Mouse (Mus musculus) forebrain, embryonic 13.5 days (tissue): ENCODE results near the gene Islr2. TPM values are rescaled to one million over a fixed set of nuclear protein-coding genes. Genes with fewer than 3 reads are reported as not detected.

ENCODE experiments used
- ATAC-seq: fragments of 200-750 bp; cut with Nextera tagmentation; 2 replicates; pipeline ENCODE4 v1.8.0; 2017
- H3K27ac ChIP-seq: fragments of 300-500 bp; sonication (generic); 2 replicates; pipeline ENCODE4 v1.5.1; 2015; ENCODE audit warnings: inconsistent platforms, mild to moderate bottlenecking, moderate library complexity
- H3K27me3 ChIP-seq: fragments of 300-500 bp; sonication (generic); 2 replicates; pipeline ENCODE4 v1.6.1; 2015; ENCODE audit warnings: mild to moderate bottlenecking, inconsistent platforms
- H3K36me3 ChIP-seq: fragments of 300-500 bp; sonication (generic); 2 replicates; pipeline ENCODE4 v1.6.1; 2015; ENCODE audit warnings: mild to moderate bottlenecking, inconsistent platforms; ENCODE audit not compliant: poor library complexity, severe bottlenecking
- H3K4me1 ChIP-seq: fragments of 300-500 bp; sonication (generic); 2 replicates; pipeline ENCODE4 v1.6.1; 2015; ENCODE audit warnings: inconsistent platforms
- H3K4me2 ChIP-seq: fragments of 300-500 bp; sonication (generic); 2 replicates; pipeline ENCODE4 v1.6.1; 2015; ENCODE audit warnings: inconsistent platforms, mild to moderate bottlenecking, moderate library complexity
- H3K4me3 ChIP-seq: fragments of 300-500 bp; sonication (generic); 2 replicates; pipeline ENCODE4 v1.5.1; 2015; ENCODE audit warnings: mild to moderate bottlenecking, inconsistent platforms
- H3K9ac ChIP-seq: fragments of 300-500 bp; sonication (generic); 2 replicates; pipeline ENCODE4 v1.6.1; 2015; ENCODE audit warnings: mild to moderate bottlenecking, inconsistent platforms
- H3K9me3 ChIP-seq: fragments of 300-500 bp; sonication (generic); replicated peaks from 2 replicates; pipeline ENCODE4 v1.6.1; 2016; ENCODE audit warnings: inconsistent platforms
- WGBS: fragments of 180-500 bp; shearing (Covaris S2); methylation state at CpG from one replicate; pipeline ENCODE4 v1.1.7; 2015; 5-methylcytosine and 5-hydroxymethylcytosine counted together
- microRNA-seq: library from miRNA; unstranded; fragments of <30 nt; microRNA quantifications from one replicate; pipeline ENCODE4, GENCODE M21; 2016
- polyA plus RNA-seq: library from polyadenylated mRNA; unstranded; fragments of >200 nt; fragmentation: Nextera tagmentation; extraction: Ambion mirVana; gene quantifications from 2 replicates; pipeline ENCODE4 v1.2.1, GENCODE M21; 2015

Gene Islr2
- polyA plus RNA-seq, 1 experiment from 2014 or later: 50.1 TPM

GRCm38 (mm10) chr9:58157838-58158237, 46.3 kb downstream of the Islr2 start:
- H3K4me2 ChIP-seq: no peak overlapping the region
- H3K4me1 ChIP-seq: peaks cover 28% of the 10 kb centered on the region
- ATAC-seq: no peak
- 88% methylated on average over 13 of the region's 13 CpGs for WGBS
- H3K27me3 ChIP-seq: no peaks in the 10 kb centered on the region
- no peak overlapping the region for H3K9ac ChIP-seq
- no peaks in the 10 kb centered on the region for H3K9me3 ChIP-seq
- H3K27ac ChIP-seq: no peak overlapping the region
- no peaks in the 10 kb centered on the region for H3K36me3 ChIP-seq
- no peak overlapping the region for H3K4me3 ChIP-seq

- WGBS: 90% methylated on average over 22 of the region's 22 CpGs
- Histone ChIP-seq H3K9me3 (no peaks in the 10 kb centered on the region), H3K27ac (no peak overlapping the region), H3K36me3 (no peaks in the 10 kb centered on the region), H3K27me3 (no peaks in the 10 kb centered on the region), H3K4me3 (no peak overlapping the region), H3K9ac (no peak overlapping the region), H3K4me1 (peaks cover 28% of the 10 kb centered on the region), H3K4me2 (no peak overlapping the region)
- no peak for ATAC-seq
These were observed 47.1 kb downstream of the Islr2 start for GRCm38 (mm10) chr9:58156819-58157560.

DNA sequence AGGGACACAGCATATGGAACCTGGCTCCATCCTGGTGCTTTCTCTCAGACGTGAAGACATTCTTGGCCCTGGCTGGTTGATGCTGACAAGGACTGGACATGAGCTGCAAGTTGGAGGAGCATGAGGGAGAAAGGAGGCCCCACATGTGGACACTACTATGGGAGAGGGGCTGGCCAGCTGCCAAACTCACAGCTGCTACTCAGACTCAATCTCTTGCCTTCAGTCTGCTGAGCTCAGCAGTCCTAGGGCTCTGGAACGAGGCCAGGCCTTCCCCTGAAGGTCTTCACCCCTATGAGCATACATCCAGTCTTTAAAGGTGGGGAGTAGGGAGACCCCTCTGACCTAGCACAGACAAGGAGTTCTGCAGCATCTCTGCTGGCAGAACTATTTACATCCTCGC, 48.8 kb downstream of the Islr2 start:
- no peak overlapping the region for H3K4me2 ChIP-seq
- WGBS: 45% methylated on average over 3 of the region's 3 CpGs
- H3K4me3 ChIP-seq: no peak overlapping the region
- ATAC-seq: 0 out of 2 replicates have a peak, but pooled peaks have one; percentile 39
- no peaks in the 10 kb centered on the region for H3K27me3 ChIP-seq
- peaks cover 28% of the 10 kb centered on the region for H3K4me1 ChIP-seq
- peak overlapping the region; percentile 31; the same call in 1 of the 2 replicates for H3K27ac ChIP-seq
- H3K9ac ChIP-seq: no peak overlapping the region
- H3K9me3 ChIP-seq: no peaks in the 10 kb centered on the region
- no peaks in the 10 kb centered on the region for H3K36me3 ChIP-seq

DNA sequence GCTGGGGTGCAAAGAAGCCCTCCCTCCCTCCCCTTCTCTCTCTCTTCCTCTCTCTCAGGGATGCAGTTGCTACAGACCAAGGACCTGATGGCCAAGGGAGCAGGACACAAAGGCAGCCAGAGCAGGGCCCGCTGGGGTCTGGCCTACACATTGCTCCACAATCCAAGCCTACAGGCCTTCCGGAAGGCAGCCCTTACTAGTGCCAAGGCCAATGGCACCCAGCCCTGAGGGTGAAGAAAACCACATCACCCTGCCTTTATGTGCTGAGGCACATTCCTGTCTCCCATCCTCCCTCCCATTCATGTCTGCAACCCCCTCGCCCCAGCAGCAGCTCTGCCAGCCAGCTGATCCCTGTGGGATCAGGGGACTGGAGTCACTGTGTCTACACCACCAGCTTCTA, 51.0 kb downstream of the Islr2 start:
- WGBS: 70% methylated on average over 3 of the region's 3 CpGs
- Histone ChIP-seq H3K4me3 (no peak overlapping the region), H3K4me1 (peaks cover 20% of the 10 kb centered on the region), H3K36me3 (no peaks in the 10 kb centered on the region), H3K27me3 (no peaks in the 10 kb centered on the region), H3K9me3 (no peaks in the 10 kb centered on the region), H3K4me2 (no peak overlapping the region), H3K27ac (no peak overlapping the region), H3K9ac (no peak overlapping the region)
- no peak for ATAC-seq

- H3K9me3 ChIP-seq: no peaks in the 10 kb centered on the region
- ATAC-seq: no peak
- WGBS: 71% methylated on average over 4 of the region's 4 CpGs
- no peaks in the 10 kb centered on the region for H3K27me3 ChIP-seq
- peaks cover 22% of the 10 kb centered on the region for H3K4me1 ChIP-seq
- H3K4me3 ChIP-seq: no peak overlapping the region
- no peak overlapping the region for H3K4me2 ChIP-seq
- H3K27ac ChIP-seq: no peak overlapping the region
- H3K36me3 ChIP-seq: no peaks in the 10 kb centered on the region
- H3K9ac ChIP-seq: no peak overlapping the region
These were observed 53.3 kb downstream of the Islr2 start for GRCm38 (mm10) chr9:58150733-58151361.

- Histone ChIP-seq H3K9ac (no peak overlapping the region), H3K27ac (no peak overlapping the region), H3K36me3 (no peaks in the 10 kb centered on the region), H3K4me3 (no peak overlapping the region), H3K4me1 (peaks cover 16% of the 10 kb centered on the region; the same call in 1 of the 2 replicates), H3K4me2 (no peak overlapping the region), H3K9me3 (no peaks in the 10 kb centered on the region), H3K27me3 (no peaks in the 10 kb centered on the region)
- WGBS: 71% methylated on average over 2 of the region's 2 CpGs
- ATAC-seq: no peak
These were observed 55.3 kb downstream of the Islr2 start for GRCm38 (mm10) chr9:58148806-58149205.

Small RNA genes lying within 50 kb of the gene (microRNA-seq; reads per million reads assigned to microRNA genes)
- gene Mir6385: not detected

Other genes with a start within 250 kb of the Islr2 start
- gene Cyp11a1, start 197.9 kb downstream of the Islr2 start, polyA plus RNA-seq: 0.23 and 0.65 TPM in 2 replicates
- gene Stra6, start 140.5 kb downstream of the Islr2 start, polyA plus RNA-seq: 7.1 and 7.7 TPM in 2 replicates
- gene Ccdc33, start 85.5 kb downstream of the Islr2 start, polyA plus RNA-seq: 1.1 and 1.8 TPM in 2 replicates
- 10.0 and 11.2 TPM in 2 replicates for gene Islr, start within 50 bp of the Islr2 start, polyA plus RNA-seq
- 7.1 and 8.3 TPM in 2 replicates for gene Pml, start 45.5 kb upstream of the Islr2 start, polyA plus RNA-seq
- gene Stoml1, start 48.8 kb upstream of the Islr2 start, polyA plus RNA-seq: 71.6 and 77.9 TPM in 2 replicates
- 5.0 and 5.8 TPM in 2 replicates for gene Loxl1, start 108.9 kb upstream of the Islr2 start, polyA plus RNA-seq
- not detected in 2 replicates for gene Tbc1d21, start 166.1 kb upstream of the Islr2 start, polyA plus RNA-seq